Mouse (Mus musculus) megakaryocyte progenitor cell, adult 5-6 weeks (primary cell): ENCODE data around the gene Tnfrsf23. TPM values are rescaled to one million over a fixed set of nuclear protein-coding genes. Genes with fewer than 3 reads are reported as not detected.

Source experiments
- total RNA-seq, 2 experiments: library from RNA; stranded (forward) in 1 of 2; stranded (reverse) in 1 of 2; fragments of 157-497, 149-512 nt in 1 of 2; fragments of 200-1000 nt in 1 of 2; gene quantifications; 2 replicates each; pipeline versions ENCODE4 v1.2.3 to v1.2.4; 2015 to 2017

Gene Tnfrsf23
- total RNA-seq, 2 experiments from 2014 or later = 2.1 to 5.8 TPM

Other genes with a start within 250 kb of the Tnfrsf23 start
- 0.61 and 0.79 TPM in 2 replicates for gene Cdkn1c, start 224.8 kb downstream of the Tnfrsf23 start, total RNA-seq (2015)
- gene Cdkn1c, start 224.8 kb downstream of the Tnfrsf23 start, total RNA-seq (2017) = 0.41 and 0.58 TPM in 2 replicates
- gene Slc22a18, start 212.1 kb downstream of the Tnfrsf23 start, total RNA-seq (2015) = 0.12 and 1.5 TPM in 2 replicates
- gene Slc22a18, start 212.1 kb downstream of the Tnfrsf23 start, total RNA-seq (2017) = 0.64 TPM in 1 of 2 replicates, not detected in the other
- 0.81 and 2.2 TPM in 2 replicates for gene Phlda2, start 182.7 kb downstream of the Tnfrsf23 start, total RNA-seq (2015)
- gene Phlda2, start 182.7 kb downstream of the Tnfrsf23 start, total RNA-seq (2017) = not detected in 2 replicates
- 75.6 and 76.8 TPM in 2 replicates for gene Nap1l4, start 136.8 kb downstream of the Tnfrsf23 start, total RNA-seq (2015)
- gene Nap1l4, start 136.8 kb downstream of the Tnfrsf23 start, total RNA-seq (2017) = 153 and 162 TPM in 2 replicates
- gene Cars, start 85.8 kb downstream of the Tnfrsf23 start, total RNA-seq (2015) = 40.3 and 55.4 TPM in 2 replicates
- gene Cars, start 85.8 kb downstream of the Tnfrsf23 start, total RNA-seq (2017) = 47.5 and 74.5 TPM in 2 replicates
- gene Tnfrsf26, start 57.1 kb downstream of the Tnfrsf23 start, total RNA-seq (2015) = 28.1 and 31.6 TPM in 2 replicates
- 20.1 and 20.5 TPM in 2 replicates for gene Tnfrsf26, start 57.1 kb downstream of the Tnfrsf23 start, total RNA-seq (2017)
- 8.3 and 13.6 TPM in 2 replicates for gene Tnfrsf22, start 36.2 kb downstream of the Tnfrsf23 start, total RNA-seq (2015)
- 2.8 and 5.7 TPM in 2 replicates for gene Tnfrsf22, start 36.2 kb downstream of the Tnfrsf23 start, total RNA-seq (2017)
- gene Osbpl5, start 71.1 kb upstream of the Tnfrsf23 start, total RNA-seq (2015) = 2.7 and 3.4 TPM in 2 replicates
- 4.4 and 8.6 TPM in 2 replicates for gene Osbpl5, start 71.1 kb upstream of the Tnfrsf23 start, total RNA-seq (2017)
- gene Mrgprg, start 81.1 kb upstream of the Tnfrsf23 start, total RNA-seq (2015) = not detected in 2 replicates
- not detected in 2 replicates for gene Mrgprg, start 81.1 kb upstream of the Tnfrsf23 start, total RNA-seq (2017)
- gene Mrgpre, start 98.6 kb upstream of the Tnfrsf23 start, total RNA-seq (2015) = 1.3 and 2.9 TPM in 2 replicates
- gene Mrgpre, start 98.6 kb upstream of the Tnfrsf23 start, total RNA-seq (2017) = 0.17 and 0.95 TPM in 2 replicates
- 4.4 and 7.1 TPM in 2 replicates for gene Nadsyn1, start 137.0 kb upstream of the Tnfrsf23 start, total RNA-seq (2015)
- gene Nadsyn1, start 137.0 kb upstream of the Tnfrsf23 start, total RNA-seq (2017) = 9.2 and 9.5 TPM in 2 replicates
- 26.3 and 29.4 TPM in 2 replicates for gene Dhcr7, start 137.3 kb upstream of the Tnfrsf23 start, total RNA-seq (2015)
- gene Dhcr7, start 137.3 kb upstream of the Tnfrsf23 start, total RNA-seq (2017) = 10.9 and 13.2 TPM in 2 replicates
- not detected in 2 replicates for gene Gm498, start 181.0 kb upstream of the Tnfrsf23 start, total RNA-seq (2015)
- not detected in 2 replicates for gene Gm498, start 181.0 kb upstream of the Tnfrsf23 start, total RNA-seq (2017)